Mouse (Mus musculus): Measurements from ENCODE around the gene Mrgbp. TPM values are rescaled to one million over a fixed set of nuclear protein-coding genes. Genes with fewer than 3 reads are reported as not detected.

The Mrgbp gene
- polyA plus RNA-seq, 1 experiment = 13.1 TPM

GRCm38 (mm10) chr2:180556470-180556869 is 24.6 kb upstream of the Mrgbp start:
- no peak overlapping the region for H3K4me3 ChIP-seq (ENCODE audit: insufficient read depth, low read length)
- H3K4me1 ChIP-seq (ENCODE audit: control insufficient read depth, insufficient read depth, low read length) = no peaks in the 10 kb centered on the region
- no peak for TF ChIP-seq CTCF (IDR thresholded peaks at IDR 0.05; ENCODE audit: borderline replicate concordance, insufficient read depth, low read length)
- TF ChIP-seq POLR2A (IDR thresholded peaks at IDR 0.05; ENCODE audit: low read depth, low read length) = no peak

GRCm38 (mm10) chr2:180560245-180560644 is 20.9 kb upstream of the Mrgbp start:
- no peak overlapping the region for H3K4me3 ChIP-seq (ENCODE audit: insufficient read depth, low read length)
- H3K27ac ChIP-seq (ENCODE audit: insufficient read depth, low read length) = no peak overlapping the region
- H3K4me1 ChIP-seq (ENCODE audit: control insufficient read depth, insufficient read depth, low read length) = no peaks in the 10 kb centered on the region
- TF ChIP-seq POLR2A (IDR thresholded peaks at IDR 0.05; ENCODE audit: low read depth, low read length) = no peak
- no peak for TF ChIP-seq CTCF (IDR thresholded peaks at IDR 0.05; ENCODE audit: borderline replicate concordance, insufficient read depth, low read length)

More at GRCm38 (mm10) chr2:180556470-180556869, 24.6 kb upstream of the Mrgbp start:
- H3K27ac ChIP-seq (ENCODE audit: insufficient read depth, low read length) = no peak overlapping the region

- TF ChIP-seq CTCF (IDR thresholded peaks at IDR 0.05; ENCODE audit: borderline replicate concordance, insufficient read depth, low read length) (no peak), POLR2A (IDR thresholded peaks at IDR 0.05; ENCODE audit: low read depth, low read length) (no peak)
- H3K4me1 ChIP-seq (ENCODE audit: control insufficient read depth, insufficient read depth, low read length) = no peaks in the 10 kb centered on the region
- H3K27ac ChIP-seq (ENCODE audit: insufficient read depth, low read length) = no peak overlapping the region
- H3K4me3 ChIP-seq (ENCODE audit: insufficient read depth, low read length) = no peak overlapping the region
Measured at GRCm38 (mm10) chr2:180562146-180562545, 19.0 kb upstream of the Mrgbp start.

GRCm38 (mm10) chr2:180563296-180563695 is 17.8 kb upstream of the Mrgbp start:
- TF ChIP-seq POLR2A (IDR thresholded peaks at IDR 0.05; ENCODE audit: low read depth, low read length) = no peak
- Histone ChIP-seq H3K4me1 (ENCODE audit: control insufficient read depth, insufficient read depth, low read length) (no peaks in the 10 kb centered on the region), H3K4me3 (ENCODE audit: insufficient read depth, low read length) (no peak overlapping the region), H3K27ac (ENCODE audit: insufficient read depth, low read length) (no peak overlapping the region)

GRCm38 (mm10) chr2:180563841-180564240 is 17.3 kb upstream of the Mrgbp start:
- Histone ChIP-seq H3K4me3 (ENCODE audit: insufficient read depth, low read length) (no peak overlapping the region), H3K27ac (ENCODE audit: insufficient read depth, low read length) (no peak overlapping the region), H3K4me1 (ENCODE audit: control insufficient read depth, insufficient read depth, low read length) (no peaks in the 10 kb centered on the region)
- TF ChIP-seq POLR2A (IDR thresholded peaks at IDR 0.05; ENCODE audit: low read depth, low read length) (no peak), CTCF (IDR thresholded peaks at IDR 0.05; ENCODE audit: borderline replicate concordance, insufficient read depth, low read length) (no peak)

- no peak overlapping the region for H3K27ac ChIP-seq (ENCODE audit: insufficient read depth, low read length)
- H3K4me1 ChIP-seq (ENCODE audit: control insufficient read depth, insufficient read depth, low read length) = no peaks in the 10 kb centered on the region
- peak; percentile 28; the same call in 1 of the 2 replicates for TF ChIP-seq CTCF (IDR thresholded peaks at IDR 0.05; ENCODE audit: borderline replicate concordance, insufficient read depth, low read length)
- TF ChIP-seq POLR2A (IDR thresholded peaks at IDR 0.05; ENCODE audit: low read depth, low read length) = no peak
Measured at GRCm38 (mm10) chr2:180566240-180566913, 14.7 kb upstream of the Mrgbp start.

GRCm38 (mm10) chr2:180569028-180569643 is 12.0 kb upstream of the Mrgbp start:
- Histone ChIP-seq H3K27ac (ENCODE audit: insufficient read depth, low read length) (no peak overlapping the region), H3K4me3 (ENCODE audit: insufficient read depth, low read length) (no peak overlapping the region)
- TF ChIP-seq CTCF (IDR thresholded peaks at IDR 0.05; ENCODE audit: borderline replicate concordance, insufficient read depth, low read length) (no peak), POLR2A (IDR thresholded peaks at IDR 0.05; ENCODE audit: low read depth, low read length) (no peak)

More at GRCm38 (mm10) chr2:180566240-180566913, 14.7 kb upstream of the Mrgbp start:
- no peak overlapping the region for H3K4me3 ChIP-seq (ENCODE audit: insufficient read depth, low read length)

GRCm38 (mm10) chr2:180576482-180576881 is 4.6 kb upstream of the Mrgbp start:
- Histone ChIP-seq H3K4me1 (ENCODE audit: control insufficient read depth, insufficient read depth, low read length) (peaks cover 4% of the 10 kb centered on the region; the same call in 1 of the 2 replicates), H3K4me3 (ENCODE audit: insufficient read depth, low read length) (no peak overlapping the region), H3K27ac (ENCODE audit: insufficient read depth, low read length) (no peak overlapping the region)
- TF ChIP-seq POLR2A (IDR thresholded peaks at IDR 0.05; ENCODE audit: low read depth, low read length) (no peak), CTCF (IDR thresholded peaks at IDR 0.05; ENCODE audit: borderline replicate concordance, insufficient read depth, low read length) (no peak)

More at GRCm38 (mm10) chr2:180569028-180569643, 12.0 kb upstream of the Mrgbp start:
- H3K4me1 ChIP-seq (ENCODE audit: control insufficient read depth, insufficient read depth, low read length) = no peaks in the 10 kb centered on the region

GRCm38 (mm10) chr2:180578686-180579085 is 2.4 kb upstream of the Mrgbp start:
- Histone ChIP-seq H3K4me1 (ENCODE audit: control insufficient read depth, insufficient read depth, low read length) (peaks cover 9% of the 10 kb centered on the region; the same call in 1 of the 2 replicates), H3K4me3 (ENCODE audit: insufficient read depth, low read length) (no peak overlapping the region), H3K27ac (ENCODE audit: insufficient read depth, low read length) (no peak overlapping the region)
- TF ChIP-seq POLR2A (IDR thresholded peaks at IDR 0.05; ENCODE audit: low read depth, low read length) = no peak
- peak; percentile 72 for TF ChIP-seq CTCF (IDR thresholded peaks at IDR 0.05; ENCODE audit: borderline replicate concordance, insufficient read depth, low read length)

Measured in embryonic fibroblast, embryonic 13.5 days (primary cell).